Mouse (Mus musculus) ES-E14 (cell line): ENCODE results near the gene Tom1l2. TPM values are rescaled to one million over a fixed set of nuclear protein-coding genes. Genes with fewer than 3 reads are reported as not detected.

ENCODE experiments used
- DNase-seq: peaks from one replicate; pipeline ENCODE4 v3.0.0-alpha.2; 2013; ENCODE audit warnings: low read depth, low spot score
- H3K27ac ChIP-seq: 2 replicates; pipeline ENCODE4 v1.5.1; 2012; ENCODE audit warnings: low read depth, mild to moderate bottlenecking, low read length, moderate library complexity, mixed read lengths; ENCODE audit not compliant: poor library complexity, insufficient read depth, severe bottlenecking
- H3K36me3 ChIP-seq: 2 replicates; pipeline ENCODE4 v1.6.1; 2012; ENCODE audit warnings: mild to moderate bottlenecking, low read length, moderate library complexity, mixed read lengths; ENCODE audit not compliant: control insufficient read depth, poor library complexity, insufficient read depth, severe bottlenecking
- H3K4me1 ChIP-seq, 2 experiments: fragments of 150-350 bp in 1 of 2; sonication (generic) in 1 of 2; 2 replicates each; pipeline ENCODE4 v1.6.1; 2012; ENCODE audit warnings: low read length in 2 of 2, mild to moderate bottlenecking in 1 of 2, mixed read lengths in 1 of 2; ENCODE audit not compliant: control insufficient read depth in 2 of 2, insufficient read depth in 2 of 2, poor library complexity in 1 of 2
- H3K4me3 ChIP-seq, 2 experiments: fragments of 150-350 bp in 1 of 2; sonication (generic) in 1 of 2; 2 replicates each; pipeline ENCODE4 v1.5.1; 2012; ENCODE audit warnings: low read length in 2 of 2, low read depth in 1 of 2, mild to moderate bottlenecking in 1 of 2, mixed read lengths in 1 of 2; ENCODE audit not compliant: insufficient read depth in 1 of 2, poor library complexity in 1 of 2, severe bottlenecking in 1 of 2
- H3K9ac ChIP-seq: 2 replicates; pipeline ENCODE4 v1.6.1; 2012; ENCODE audit warnings: low read depth, mild to moderate bottlenecking, low read length, mixed read lengths; ENCODE audit not compliant: poor library complexity, insufficient read depth, severe bottlenecking
- H3K9me3 ChIP-seq: fragments of 150-350 bp; sonication (generic); 2 replicates; pipeline ENCODE4 v1.6.1; 2012; ENCODE audit warnings: low read depth, mild to moderate bottlenecking, low read length; ENCODE audit not compliant: control insufficient read depth, insufficient read depth
- CHD2 ChIP-seq: IDR thresholded peaks from 2 replicates; pipeline ENCODE4 v1.6.1; 2014; ENCODE audit warnings: mild to moderate bottlenecking, low read depth, low read length, inconsistent platforms
- HCFC1 ChIP-seq: IDR thresholded peaks from 2 replicates; pipeline ENCODE4 v1.6.1; 2012; ENCODE audit warnings: low read length, inconsistent platforms, borderline replicate concordance; ENCODE audit not compliant: insufficient read depth
- MAFK ChIP-seq: IDR thresholded peaks from 2 replicates; pipeline ENCODE4 v1.6.1; 2014; ENCODE audit warnings: mild to moderate bottlenecking, low read depth, low read length, inconsistent platforms; ENCODE audit not compliant: insufficient read depth
- ZC3H11A ChIP-seq: IDR thresholded peaks from 2 replicates; pipeline ENCODE4 v1.6.1; 2012; ENCODE audit warnings: low read depth, mild to moderate bottlenecking, inconsistent platforms, low read length, borderline replicate concordance
- ZNF384 ChIP-seq: IDR thresholded peaks from 2 replicates; pipeline ENCODE4 v1.6.1; 2012; ENCODE audit warnings: low read depth, low read length, inconsistent platforms
- in situ Hi-C, 2 experiments: fragments of 600-800 bp; cut with MboI; formaldehyde crosslinking; loops; one replicate each; pipeline ENCODE4 v1.15.1; 2025; ENCODE audit warnings: low sequenced_read_pairs in 2 of 2, inconsistent platforms in 1 of 2; ENCODE audit not compliant: unreplicated experiment in 2 of 2
- total RNA-seq: library from RNA; depleted of rRNA; stranded (reverse); fragments of 300-350 nt; gene quantifications from 2 replicates; pipeline ENCODE4 v1.2.3, GENCODE M21; 2012

Gene Tom1l2
- total RNA-seq, 1 experiment = 10.4 TPM

GRCm38 (mm10) chr11:60209217-60209932, 143.3 kb downstream of the Tom1l2 start:
- in situ Hi-C loops = no loop called here
- Histone ChIP-seq H3K27ac (no peak overlapping the region; the same call in 1 of the 2 replicates), H3K9me3 (no peaks in the 10 kb centered on the region), H3K36me3 (peaks cover 35% of the 10 kb centered on the region), H3K9ac (peak overlapping the region; percentile 77), H3K4me3 (peak overlapping the region; percentile 58 to 70; a peak in 3 of 4 replicates), H3K4me1 (peaks cover 10 to 59% of the 10 kb centered on the region in 2 experiments; a peak in 3 of 4 replicates)
- TF ChIP-seq ZC3H11A (no peak), CHD2 (no peak), MAFK (no peak), ZNF384 (no peak), HCFC1 (no peak)
- no peak for DNase-seq

GRCm38 (mm10) chr11:60208712-60209111, 144.0 kb downstream of the Tom1l2 start:
- H3K27ac ChIP-seq = no peak overlapping the region
- peaks cover 41% of the 10 kb centered on the region for H3K36me3 ChIP-seq
- H3K9ac ChIP-seq = peak overlapping the region; percentile 77
- no peak for DNase-seq
- TF ChIP-seq ZNF384 (no peak), CHD2 (no peak), HCFC1 (no peak), MAFK (no peak), ZC3H11A (no peak)
- in situ Hi-C loops = no loop called here
- H3K4me3 ChIP-seq = no peak overlapping the region; a peak in 1 of 4 replicates
- H3K4me1 ChIP-seq = peaks cover 10 to 62% of the 10 kb centered on the region in 2 experiments; a peak in 3 of 4 replicates
- no peaks in the 10 kb centered on the region for H3K9me3 ChIP-seq

GRCm38 (mm10) chr11:60208201-60208600, 144.5 kb downstream of the Tom1l2 start:
- peaks cover 10 to 59% of the 10 kb centered on the region in 2 experiments; a peak in 3 of 4 replicates for H3K4me1 ChIP-seq
- H3K9me3 ChIP-seq = no peaks in the 10 kb centered on the region
- in situ Hi-C loops = no loop called here
- no peak for DNase-seq
- no peak overlapping the region for H3K4me3 ChIP-seq
- no peak overlapping the region for H3K27ac ChIP-seq
- peaks cover 44% of the 10 kb centered on the region for H3K36me3 ChIP-seq
- TF ChIP-seq ZC3H11A = no peak
- TF ChIP-seq CHD2 = no peak
- no peak for TF ChIP-seq HCFC1
- TF ChIP-seq ZNF384 = no peak
- no peak for TF ChIP-seq MAFK
- peak overlapping the region; percentile 47 for H3K9ac ChIP-seq

- Histone ChIP-seq H3K9me3 (no peaks in the 10 kb centered on the region), H3K27ac (no peak overlapping the region), H3K36me3 (peaks cover 64% of the 10 kb centered on the region), H3K4me1 (peaks cover 5 to 44% of the 10 kb centered on the region in 2 experiments; a peak in 3 of 4 replicates), H3K4me3 (no peak overlapping the region), H3K9ac (no peak overlapping the region)
- TF ChIP-seq CHD2 = no peak
- no peak for TF ChIP-seq MAFK
- TF ChIP-seq ZC3H11A = no peak
- TF ChIP-seq HCFC1 = no peak
- no peak for TF ChIP-seq ZNF384
- in situ Hi-C loops = no loop called here
- no peak for DNase-seq
Observed at GRCm38 (mm10) chr11:60206207-60206606, 146.5 kb downstream of the Tom1l2 start.
